Mouse (Mus musculus) spleen, adult 2 months (tissue): Measurements from ENCODE around the gene Gm49336. TPM values are rescaled to one million over a fixed set of nuclear protein-coding genes. Genes with fewer than 3 reads are reported as not detected.

Experiments used
- DNase-seq, 2 experiments: peaks; one replicate each; pipeline versions ENCODE4 v3.0.0 to v3.0.0-alpha.2; 2012 to 2021; ENCODE audit warnings: low spot score in 2 of 2, low read depth in 1 of 2
- H3K27ac ChIP-seq: fragments of 200-500 bp; 2 replicates; pipeline ENCODE4 v1.5.1; 2012; ENCODE audit warnings: low read length, inconsistent platforms; ENCODE audit not compliant: insufficient read depth
- H3K27me3 ChIP-seq: fragments of 200-500 bp; 2 replicates; pipeline ENCODE4 v1.6.1; 2012; ENCODE audit warnings: mild to moderate bottlenecking, moderate library complexity, low read length, inconsistent platforms; ENCODE audit not compliant: control insufficient read depth, insufficient read depth
- H3K36me3 ChIP-seq: fragments of 200-500 bp; 2 replicates; pipeline ENCODE4 v1.6.1; 2012; ENCODE audit warnings: mild to moderate bottlenecking, low read length, inconsistent platforms; ENCODE audit not compliant: control insufficient read depth, insufficient read depth
- H3K4me1 ChIP-seq: fragments of 200-500 bp; 2 replicates; pipeline ENCODE4 v1.6.1; 2011; ENCODE audit warnings: inconsistent platforms; ENCODE audit not compliant: control insufficient read depth, insufficient read depth, insufficient read length
- H3K4me3 ChIP-seq: fragments of 200-500 bp; 2 replicates; pipeline ENCODE4 v1.5.1; 2011; ENCODE audit warnings: mild to moderate bottlenecking, inconsistent platforms; ENCODE audit not compliant: insufficient read depth, insufficient read length; ENCODE audit errors: extremely low read depth
- CTCF ChIP-seq: fragments of 200-500 bp; IDR thresholded peaks from 2 replicates; pipeline ENCODE4 v1.5.1; 2011; ENCODE audit warnings: mild to moderate bottlenecking, inconsistent platforms; ENCODE audit not compliant: insufficient read depth, insufficient read length, insufficient replicate concordance; ENCODE audit errors: extremely low read depth
- POLR2A ChIP-seq: fragments of 200-500 bp; IDR thresholded peaks from 2 replicates; pipeline ENCODE4 v1.6.1; 2011; ENCODE audit warnings: low read depth, low read length, inconsistent platforms
- WGBS: fragments of 180-500 bp; shearing (Covaris S2); methylation state at CpG from one replicate; pipeline ENCODE4 v1.1.7; 2018; 5-methylcytosine and 5-hydroxymethylcytosine counted together
- polyA plus RNA-seq: library from polyadenylated mRNA; depleted of rRNA; stranded (reverse); fragments of >200 nt; gene quantifications from 2 replicates; pipeline ENCODE4 v1.2.3, GENCODE M21; 2012

Gm49336 gene
- polyA plus RNA-seq, 1 experiment, result 11.9 TPM

DNA sequence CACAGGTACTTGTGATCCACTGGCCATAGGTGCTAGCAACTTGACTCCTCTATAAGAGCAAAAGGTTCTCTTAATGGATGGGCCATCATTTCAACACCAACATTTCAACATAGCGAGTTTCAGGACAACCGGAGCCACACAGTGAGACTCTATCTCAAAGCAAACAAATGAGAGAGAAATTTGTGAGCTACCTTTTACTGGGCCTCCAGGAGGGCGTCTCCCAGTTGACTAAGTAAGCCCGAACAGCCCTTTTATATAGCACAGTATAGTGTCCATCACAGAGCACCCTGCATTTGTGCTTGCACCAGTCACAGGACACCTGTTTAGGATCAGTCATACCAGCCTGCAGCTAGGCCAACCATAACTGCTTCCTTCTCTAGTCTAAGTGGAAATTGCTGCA is 5.8 kb upstream of the Gm49336 start:
- H3K27ac ChIP-seq, result no peak overlapping the region
- no peaks in the 10 kb centered on the region for H3K36me3 ChIP-seq
- no peak for TF ChIP-seq POLR2A
- TF ChIP-seq CTCF, result no peak
- no peaks in the 10 kb centered on the region for H3K27me3 ChIP-seq
- WGBS, result 96% methylated on average over 4 of the region's 4 CpGs
- DNase-seq, result no peak
- no peak overlapping the region for H3K4me3 ChIP-seq
- peaks cover 4% of the 10 kb centered on the region for H3K4me1 ChIP-seq

DNA sequence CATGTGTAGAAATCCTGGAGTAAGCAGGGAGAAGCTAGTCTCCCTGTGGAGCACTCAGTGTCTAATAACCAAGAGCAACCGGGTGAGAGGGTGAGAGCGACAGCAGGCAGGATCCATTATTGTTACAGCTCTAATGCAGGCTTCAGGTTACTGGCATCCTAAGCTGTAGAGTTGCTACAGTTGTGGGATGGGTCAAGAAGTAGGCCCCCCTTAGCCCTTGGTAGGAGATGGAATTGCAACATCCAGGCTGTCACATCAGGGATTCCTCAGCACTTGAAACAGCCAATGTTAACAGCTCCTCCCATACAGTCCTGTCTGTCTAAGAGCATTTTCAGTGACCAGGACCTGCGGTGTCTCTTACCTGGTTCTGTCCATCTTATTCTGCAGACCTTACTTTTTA is 5.0 kb upstream of the Gm49336 start:
- Histone ChIP-seq H3K36me3 (no peaks in the 10 kb centered on the region), H3K4me3 (no peak overlapping the region), H3K27ac (no peak overlapping the region), H3K4me1 (peaks cover 4% of the 10 kb centered on the region), H3K27me3 (no peaks in the 10 kb centered on the region)
- WGBS, result 85% methylated on average over 3 of the region's 3 CpGs
- TF ChIP-seq CTCF (no peak), POLR2A (no peak)
- DNase-seq, result no peak

DNA sequence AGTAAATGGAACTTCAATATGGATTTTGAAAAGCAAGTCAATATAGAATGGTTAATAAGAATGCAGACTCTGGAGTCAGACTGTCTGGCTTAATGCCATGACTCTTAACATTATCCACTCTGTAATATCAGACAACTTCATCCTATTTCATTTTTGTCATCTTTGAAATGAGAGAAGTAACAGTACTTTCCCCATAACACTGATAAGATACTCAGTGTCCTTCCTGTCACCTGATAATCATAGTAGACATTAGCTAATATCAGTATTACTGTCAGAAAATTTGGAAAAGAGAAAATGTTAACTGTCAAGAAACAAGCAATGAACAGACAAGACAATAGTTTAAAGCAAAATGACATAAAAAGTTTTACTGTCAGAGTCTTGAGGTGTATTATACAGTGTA is 3.5 kb upstream of the Gm49336 start:
- no peak overlapping the region for H3K27ac ChIP-seq
- TF ChIP-seq CTCF, result no peak
- TF ChIP-seq POLR2A, result no peak
- DNase-seq, result no peak
- no peaks in the 10 kb centered on the region for H3K27me3 ChIP-seq
- H3K4me3 ChIP-seq, result no peak overlapping the region
- no peaks in the 10 kb centered on the region for H3K36me3 ChIP-seq
- peaks cover 5% of the 10 kb centered on the region for H3K4me1 ChIP-seq

DNA sequence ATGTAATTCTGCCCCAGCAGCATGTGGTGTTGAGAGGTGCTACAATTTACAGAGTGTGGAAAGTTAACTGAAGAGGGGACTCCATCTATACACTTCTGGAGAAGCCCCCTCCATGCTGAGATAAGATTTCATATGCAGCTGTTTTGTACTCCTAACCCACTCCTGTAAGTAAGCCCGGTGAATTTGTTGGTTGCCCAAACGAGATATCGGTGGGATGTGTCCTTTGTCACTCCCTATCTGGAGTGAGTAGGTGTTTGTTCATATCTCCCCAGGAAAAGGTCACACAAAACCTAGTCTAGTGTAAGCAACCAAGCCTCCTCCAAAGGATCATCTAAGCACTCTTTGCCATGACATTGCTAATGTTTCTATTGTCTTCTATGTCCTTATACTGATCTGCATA is 2.2 kb upstream of the Gm49336 start:
- WGBS, result 87% methylated on average over 3 of the region's 3 CpGs
- DNase-seq, result no peak
- Histone ChIP-seq H3K27me3 (no peaks in the 10 kb centered on the region), H3K4me1 (peaks cover 10% of the 10 kb centered on the region), H3K4me3 (no peak overlapping the region), H3K36me3 (no peaks in the 10 kb centered on the region), H3K27ac (no peak overlapping the region)
- TF ChIP-seq CTCF (no peak), POLR2A (no peak)

DNA sequence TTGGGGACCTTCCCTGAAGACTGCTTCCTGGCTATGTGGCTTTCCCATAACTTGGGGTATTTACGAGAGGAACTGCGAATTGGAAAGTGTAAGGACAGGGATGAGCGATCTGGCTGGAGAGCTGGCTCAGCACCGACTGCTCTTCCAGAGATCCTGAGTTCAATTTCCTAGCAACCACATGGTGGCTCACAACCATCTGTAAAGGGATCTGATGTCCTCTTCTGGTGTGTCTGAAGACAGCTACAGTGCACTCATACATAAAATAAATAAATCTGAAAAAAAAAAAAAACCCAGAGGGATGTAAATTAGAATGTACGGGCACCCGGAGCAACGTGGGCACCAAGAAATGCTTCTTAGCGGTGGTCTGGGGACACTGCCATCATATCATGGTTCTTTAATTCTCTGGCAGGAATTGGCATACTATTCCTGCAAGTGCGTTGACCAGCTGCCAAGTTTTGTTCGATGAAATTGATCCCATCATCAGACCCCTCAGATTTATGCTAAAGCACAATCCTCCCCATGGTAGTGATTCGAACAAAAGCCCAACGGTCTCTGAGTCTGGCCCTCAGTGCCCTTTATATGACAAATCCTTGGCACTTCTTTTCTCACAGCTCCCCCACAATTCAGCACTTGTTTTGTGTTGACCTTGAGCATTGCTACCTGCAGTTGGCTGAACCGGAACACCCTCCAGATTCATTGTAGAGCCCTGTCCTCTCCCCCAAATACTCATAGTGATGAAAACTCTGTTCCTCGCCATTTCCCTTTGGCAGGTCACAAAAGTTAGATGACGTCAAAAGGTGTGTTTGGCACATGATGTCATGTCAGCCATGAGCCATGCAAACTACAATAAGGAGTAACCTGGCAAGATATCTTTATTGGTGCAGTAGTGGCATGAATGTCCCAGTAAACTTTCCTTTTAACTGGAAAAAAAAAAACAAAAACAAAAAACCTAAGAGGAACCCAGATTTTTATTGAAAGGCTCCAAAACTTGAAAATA is 995 bp upstream of the Gm49336 start:
- WGBS, result 27% methylated on average over 15 of the region's 15 CpGs
- no peak for TF ChIP-seq POLR2A
- no peak for TF ChIP-seq CTCF
- H3K27me3 ChIP-seq, result no peaks in the 10 kb centered on the region
- H3K4me3 ChIP-seq, result peak overlapping the region; percentile 76
- no peak for DNase-seq
- H3K27ac ChIP-seq, result peak overlapping the region; percentile 90
- H3K36me3 ChIP-seq, result no peaks in the 10 kb centered on the region
- H3K4me1 ChIP-seq, result peaks cover 10% of the 10 kb centered on the region

DNA sequence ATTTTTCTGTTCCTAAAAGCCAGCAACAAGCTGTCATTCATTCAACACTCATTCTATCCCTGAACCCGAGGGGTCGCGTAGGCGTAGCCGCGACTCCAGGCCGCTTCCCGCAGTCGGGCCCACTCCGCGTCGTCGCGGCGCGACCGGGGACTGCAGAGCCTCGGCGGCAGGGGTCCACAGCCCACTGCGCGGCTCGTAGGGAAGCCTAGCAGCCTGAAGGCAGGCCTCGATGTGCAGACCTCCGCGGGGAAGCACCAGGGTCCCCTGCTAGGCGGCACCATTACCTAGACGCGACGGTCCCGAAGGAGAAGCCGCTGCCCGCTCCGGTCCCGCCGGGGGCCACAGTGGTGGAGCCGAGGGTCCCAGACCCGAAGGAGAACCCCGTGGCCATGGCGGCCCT is 428 bp downstream of the Gm49336 start:
- H3K27ac ChIP-seq, result peak overlapping the region; percentile 78
- peak overlapping the region; percentile 73 for H3K4me3 ChIP-seq
- WGBS, result under 1% methylated on average over 39 of the region's 39 CpGs
- H3K27me3 ChIP-seq, result no peaks in the 10 kb centered on the region
- TF ChIP-seq POLR2A (no peak), CTCF (no peak)
- no peak for DNase-seq
- no peaks in the 10 kb centered on the region; the same call in 1 of the 2 replicates for H3K36me3 ChIP-seq
- H3K4me1 ChIP-seq, result peaks cover 10% of the 10 kb centered on the region

DNA sequence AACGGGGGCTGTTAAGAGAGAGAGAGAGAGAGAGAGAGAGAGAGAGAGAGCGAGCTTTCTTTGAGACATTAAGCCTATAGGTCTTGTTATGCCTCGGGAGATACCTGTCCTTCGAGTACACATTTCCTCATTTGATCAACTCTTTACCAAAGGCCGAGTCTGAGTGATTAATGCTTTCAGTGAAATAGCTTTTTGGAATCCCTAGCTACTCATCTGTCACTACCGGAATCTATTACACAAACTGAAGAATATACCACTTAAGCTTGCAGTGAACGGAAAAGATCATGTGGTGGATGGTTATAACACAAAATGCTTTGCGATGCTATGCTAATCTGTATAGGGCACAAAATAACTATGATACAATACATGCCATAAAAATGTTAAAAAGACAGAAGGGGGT is 941 bp downstream of the Gm49336 start:
- no peak overlapping the region for H3K27ac ChIP-seq
- no peak for TF ChIP-seq CTCF
- TF ChIP-seq POLR2A, result no peak
- H3K27me3 ChIP-seq, result no peaks in the 10 kb centered on the region
- H3K4me3 ChIP-seq, result peak overlapping the region; percentile 25; the same call in 1 of the 2 replicates
- WGBS, result 4% methylated on average over 8 of the region's 8 CpGs
- peaks cover 10% of the 10 kb centered on the region for H3K4me1 ChIP-seq
- peaks cover 1% of the 10 kb centered on the region; the same call in 1 of the 2 replicates for H3K36me3 ChIP-seq
- DNase-seq, result no peak
